Mouse (Mus musculus): ENCODE data around the gene Amy2a1. TPM values are rescaled to one million over a fixed set of nuclear protein-coding genes. Genes with fewer than 3 reads are reported as not detected.
"Not testable (repeated sequence)": the region's sequence is repeated elsewhere in the genome, so short reads cannot be mapped to it uniquely, and the experiment has no call there.

Amy2a1 gene
- polyA plus RNA-seq (2011; ENCODE audit: insufficient read depth, insufficient read length, low read depth, missing spikeins), result not detected in 2 replicates

DNA sequence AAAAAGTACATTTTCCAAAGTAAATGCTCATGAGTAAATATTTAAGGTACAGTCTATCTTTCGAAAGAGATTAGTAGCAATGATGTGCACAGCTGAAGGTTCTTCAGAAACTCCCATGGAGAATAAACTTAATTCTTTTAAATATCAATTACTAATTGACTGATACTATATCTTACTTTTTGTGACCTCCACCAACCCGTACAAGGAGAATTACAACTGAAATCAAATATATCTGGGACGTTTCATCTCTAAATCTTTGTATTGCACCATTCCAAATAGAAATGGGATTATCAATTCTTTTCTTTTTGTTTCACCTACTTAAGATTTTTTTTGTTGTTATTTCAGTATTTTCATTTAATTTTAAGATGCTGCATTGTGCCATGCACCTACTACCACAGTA lies at the start of gene Amy2a1:
TSS of gene Amy2a1 (minus strand) at position 101 of the 400 bp plus-strand sequence.
- not testable (repeated sequence) for H3K4me3 ChIP-seq (ENCODE audit: low read depth, low read length); H3K27me3 ChIP-seq (ENCODE audit: control insufficient read depth, insufficient read depth, low read length, poor library complexity, severe bottlenecking); H3K27ac ChIP-seq (ENCODE audit: insufficient read depth, low read length); H3K36me3 ChIP-seq (ENCODE audit: control insufficient read depth, insufficient read depth, low read length, poor library complexity, severe bottlenecking); H3K9ac ChIP-seq (ENCODE audit: low read depth, poor library complexity, severe bottlenecking); H3K4me1 ChIP-seq (ENCODE audit: control insufficient read depth, insufficient read depth, low read length); H3K9me3 ChIP-seq (replicated peaks; ENCODE audit: control insufficient read depth, insufficient read depth, low read length, poor library complexity, severe bottlenecking)

DNA sequence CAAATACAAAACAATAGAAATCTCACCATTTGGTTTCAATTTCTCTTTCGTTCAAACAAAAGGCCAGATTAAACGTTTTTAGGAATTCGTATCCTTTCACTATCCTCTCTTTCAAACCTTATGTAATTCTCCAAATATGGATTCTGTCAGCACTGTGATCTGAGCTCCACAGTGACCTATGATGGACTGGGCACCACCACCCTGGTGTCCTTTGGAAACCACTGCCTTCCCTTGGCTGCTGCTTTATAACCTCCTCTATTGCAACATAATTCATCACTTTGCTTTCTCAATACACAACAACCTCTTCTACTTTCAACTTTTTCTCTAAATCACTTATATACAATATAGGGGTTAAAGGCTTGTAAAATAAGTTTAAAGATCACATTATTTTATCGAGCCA lies 42.4 kb upstream of the Amy2a1 start:
- H3K27ac ChIP-seq (ENCODE audit: insufficient read depth, low read length), result no peak overlapping the region
- TF ChIP-seq POLR2A (IDR thresholded peaks at IDR 0.05; ENCODE audit: insufficient read depth, low read length), result no peak
- no peak overlapping the region for H3K4me3 ChIP-seq (ENCODE audit: low read depth, low read length)
- no peaks in the 10 kb centered on the region for H3K27me3 ChIP-seq (ENCODE audit: control insufficient read depth, insufficient read depth, low read length, poor library complexity, severe bottlenecking)
- H3K36me3 ChIP-seq (ENCODE audit: control insufficient read depth, insufficient read depth, low read length, poor library complexity, severe bottlenecking), result no peaks in the 10 kb centered on the region
- no peak overlapping the region for H3K9ac ChIP-seq (ENCODE audit: low read depth, poor library complexity, severe bottlenecking)
- no peaks in the 10 kb centered on the region for H3K9me3 ChIP-seq (replicated peaks; ENCODE audit: control insufficient read depth, insufficient read depth, low read length, poor library complexity, severe bottlenecking)
- no peaks in the 10 kb centered on the region for H3K4me1 ChIP-seq (ENCODE audit: control insufficient read depth, insufficient read depth, low read length)

DNA sequence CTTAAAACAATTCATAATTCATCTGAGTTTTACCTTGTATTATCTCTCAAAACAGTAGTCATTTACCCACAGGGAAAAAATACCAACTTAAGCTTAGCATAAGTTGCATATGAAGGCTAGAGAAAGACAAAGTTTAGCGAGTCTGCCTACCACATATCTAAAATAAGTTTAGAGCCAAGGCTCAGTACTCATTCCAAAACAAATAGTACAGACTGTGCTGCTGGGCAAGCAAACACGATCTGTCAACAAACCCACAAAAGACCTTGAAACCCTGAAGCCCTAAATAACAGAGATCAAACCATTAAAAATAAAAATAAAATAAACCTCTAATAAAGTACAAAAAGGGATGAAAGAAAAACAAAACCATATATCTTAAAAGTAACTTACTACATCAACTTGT lies 41.9 kb upstream of the Amy2a1 start:
- Histone ChIP-seq H3K4me3 (ENCODE audit: low read depth, low read length) (no peak overlapping the region), H3K36me3 (ENCODE audit: control insufficient read depth, insufficient read depth, low read length, poor library complexity, severe bottlenecking) (no peaks in the 10 kb centered on the region), H3K27me3 (ENCODE audit: control insufficient read depth, insufficient read depth, low read length, poor library complexity, severe bottlenecking) (no peaks in the 10 kb centered on the region), H3K27ac (ENCODE audit: insufficient read depth, low read length) (no peak overlapping the region), H3K4me1 (ENCODE audit: control insufficient read depth, insufficient read depth, low read length) (no peaks in the 10 kb centered on the region), H3K9me3 (replicated peaks; ENCODE audit: control insufficient read depth, insufficient read depth, low read length, poor library complexity, severe bottlenecking) (no peaks in the 10 kb centered on the region), H3K9ac (ENCODE audit: low read depth, poor library complexity, severe bottlenecking) (no peak overlapping the region)
- no peak for TF ChIP-seq POLR2A (IDR thresholded peaks at IDR 0.05; ENCODE audit: insufficient read depth, low read length)
- TF ChIP-seq CTCF (IDR thresholded peaks at IDR 0.05; ENCODE audit: low read depth, low read length), result no peak
- TF ChIP-seq EP300 (IDR thresholded peaks at IDR 0.05; ENCODE audit: insufficient read depth, low read depth, low read length), result no peak

DNA sequence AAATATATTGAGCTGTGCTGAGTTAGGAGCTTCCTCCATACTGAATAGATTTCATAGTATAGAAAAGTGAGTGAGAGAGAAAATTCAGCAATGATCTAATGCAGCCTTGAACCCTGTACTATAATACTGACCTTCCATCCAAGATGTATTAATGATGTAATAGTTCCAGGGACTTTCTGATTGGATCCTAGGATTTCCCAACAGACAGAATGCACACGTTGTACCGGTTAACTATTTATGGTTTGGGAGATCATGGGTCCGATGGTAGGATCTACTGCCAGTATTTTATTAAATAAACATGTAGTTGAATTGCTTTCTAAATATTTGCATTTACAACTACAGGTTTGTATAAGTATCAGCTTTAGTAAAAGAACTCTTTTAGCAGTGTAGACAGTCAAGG lies 39.9 kb upstream of the Amy2a1 start:
- TF ChIP-seq EP300 (IDR thresholded peaks at IDR 0.05; ENCODE audit: insufficient read depth, low read depth, low read length) (no peak), CTCF (IDR thresholded peaks at IDR 0.05; ENCODE audit: low read depth, low read length) (no peak), POLR2A (IDR thresholded peaks at IDR 0.05; ENCODE audit: insufficient read depth, low read length) (no peak)
- no peak overlapping the region for H3K9ac ChIP-seq (ENCODE audit: low read depth, poor library complexity, severe bottlenecking)
- no peaks in the 10 kb centered on the region for H3K4me1 ChIP-seq (ENCODE audit: control insufficient read depth, insufficient read depth, low read length)

DNA sequence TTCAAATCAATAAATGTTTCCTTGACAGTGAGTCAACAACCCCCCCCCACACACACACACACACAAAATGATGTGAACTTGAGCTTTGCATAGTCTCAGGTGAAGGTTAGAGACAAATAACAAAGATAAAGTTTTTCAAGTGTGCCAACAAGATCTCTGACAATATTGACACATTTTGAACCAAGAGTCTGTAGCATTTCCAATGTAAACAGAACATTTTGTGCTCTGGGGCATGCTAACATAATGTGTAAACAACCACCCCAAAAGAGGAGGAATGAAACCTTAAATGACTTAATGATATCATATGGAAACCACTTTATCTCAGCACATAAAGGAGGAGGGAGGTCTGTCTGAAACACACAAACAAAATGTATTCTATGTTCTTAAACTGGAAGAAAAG lies 7.5 kb upstream of the Amy2a1 start:
- Histone ChIP-seq H3K27ac (ENCODE audit: insufficient read depth, low read length) (no peak overlapping the region), H3K27me3 (ENCODE audit: control insufficient read depth, insufficient read depth, low read length, poor library complexity, severe bottlenecking) (no peaks in the 10 kb centered on the region), H3K9me3 (replicated peaks; ENCODE audit: control insufficient read depth, insufficient read depth, low read length, poor library complexity, severe bottlenecking) (no peaks in the 10 kb centered on the region), H3K36me3 (ENCODE audit: control insufficient read depth, insufficient read depth, low read length, poor library complexity, severe bottlenecking) (no peaks in the 10 kb centered on the region), H3K4me1 (ENCODE audit: control insufficient read depth, insufficient read depth, low read length) (no peaks in the 10 kb centered on the region), H3K4me3 (ENCODE audit: low read depth, low read length) (no peak overlapping the region), H3K9ac (ENCODE audit: low read depth, poor library complexity, severe bottlenecking) (no peak overlapping the region)
- no peak for TF ChIP-seq CTCF (IDR thresholded peaks at IDR 0.05; ENCODE audit: low read depth, low read length)
- TF ChIP-seq POLR2A (IDR thresholded peaks at IDR 0.05; ENCODE audit: insufficient read depth, low read length), result no peak
- no peak for TF ChIP-seq EP300 (IDR thresholded peaks at IDR 0.05; ENCODE audit: insufficient read depth, low read depth, low read length)

More for the DNA sequence above, 39.9 kb upstream of the Amy2a1 start:
- Histone ChIP-seq H3K27me3 (ENCODE audit: control insufficient read depth, insufficient read depth, low read length, poor library complexity, severe bottlenecking) (no peaks in the 10 kb centered on the region), H3K4me3 (ENCODE audit: low read depth, low read length) (no peak overlapping the region), H3K9me3 (replicated peaks; ENCODE audit: control insufficient read depth, insufficient read depth, low read length, poor library complexity, severe bottlenecking) (no peaks in the 10 kb centered on the region), H3K36me3 (ENCODE audit: control insufficient read depth, insufficient read depth, low read length, poor library complexity, severe bottlenecking) (no peaks in the 10 kb centered on the region), H3K27ac (ENCODE audit: insufficient read depth, low read length) (no peak overlapping the region)

Other genes starting within 250 kb of the Amy2a1 start
- gene Amy2a4, start 241.0 kb downstream of the Amy2a1 start, polyA plus RNA-seq (2011; ENCODE audit: insufficient read depth, insufficient read length, low read depth, missing spikeins), result not detected in 2 replicates
- not detected in 2 replicates for gene Amy2a3, start 208.4 kb downstream of the Amy2a1 start, polyA plus RNA-seq (2011; ENCODE audit: insufficient read depth, insufficient read length, low read depth, missing spikeins)
- not detected in 2 replicates for gene Amy2a2, start 175.8 kb downstream of the Amy2a1 start, polyA plus RNA-seq (2011; ENCODE audit: insufficient read depth, insufficient read length, low read depth, missing spikeins)
- 2.8 and 3.4 TPM in 2 replicates for gene Amy1, start 74.3 kb upstream of the Amy2a1 start, polyA plus RNA-seq (2011; ENCODE audit: insufficient read depth, insufficient read length, low read depth, missing spikeins)
- gene Rnpc3, start 97.7 kb upstream of the Amy2a1 start, polyA plus RNA-seq (2011; ENCODE audit: insufficient read depth, insufficient read length, low read depth, missing spikeins), result 39.9 and 44.6 TPM in 2 replicates

Data from ES-Bruce4 (cell line).